In genomic region chr13:83987746-83988423, GRCm38 (mm10) we compare ENCODE assay signal across 8 mouse cellular contexts.
DNase-seq lines count a peak whose midpoint lies in the region; ATAC-seq lines count a peak whose summit lies in the region.

No protein-coding gene starts in this region.

- no peaks in the 10 kb centered on the region for H3K27me3 ChIP-seq in hindbrain, embryonic 12.5 days

- intact Hi-C loops in left cerebral cortex, postnatal 25 days (cut with DNase I) = loop anchor here (2.0 to 5.0 kb wide), 6 partner anchors 69 to 769 kb away; partner anchors contain the start of gene Tmem161b

- no peaks in the 10 kb centered on the region for H3K9me3 ChIP-seq in hindbrain, embryonic 12.5 days (replicated peaks)

- peak overlapping the region; percentile 78 for H3K27ac ChIP-seq in hindbrain, embryonic 12.5 days

- H3K4me1 ChIP-seq in hindbrain, embryonic 12.5 days = peaks cover 9% of the 10 kb centered on the region

- H3K9ac ChIP-seq in hindbrain, embryonic 12.5 days = no peak overlapping the region

- no peaks in the 10 kb centered on the region for H3K36me3 ChIP-seq in hindbrain, embryonic 12.5 days

- peak; percentile 55 for DNase-seq in retina, postnatal 1 day
- DNase-seq in retina, embryonic 14.5 days (ENCODE audit: low spot score) = no peak
- peak; percentile 76 to 91 for DNase-seq in left cerebral cortex, postnatal 25 days (ENCODE audit: low spot score in 2 of 2)
- peak; percentile 78 for DNase-seq in right cerebral cortex, postnatal 25 days
- DNase-seq in ovary, postnatal 10 days (ENCODE audit: low spot score) = no peak
- no peak for DNase-seq in kidney, postnatal 14 days
- no peak for DNase-seq in testis, postnatal 14 days (ENCODE audit: low spot score)

- peak; percentile 91 for ATAC-seq in hindbrain, embryonic 12.5 days (ENCODE audit: low FRiP score)

- 0 out of 2 replicates have a peak overlapping the region, but pooled peaks have one; percentile 1 for H3K4me3 ChIP-seq in hindbrain, embryonic 12.5 days

- H3K4me2 ChIP-seq in hindbrain, embryonic 12.5 days (replicated peaks) = peak overlapping the region; percentile 37

- WGBS in hindbrain, embryonic 12.5 days = 23% methylated on average over 11 of the region's 11 CpGs

Comparison
In these comparisons a context has a peak if more than half of its experiments do, and no peak if none do; other contexts are left out.
1. DNase-seq: peak in retina, postnatal 1 day (single experiment), left cerebral cortex, postnatal 25 days (2 of 2) and right cerebral cortex, postnatal 25 days (single experiment); none in retina, embryonic 14.5 days (single experiment), ovary, postnatal 10 days (single experiment), kidney, postnatal 14 days (single experiment) and testis, postnatal 14 days (single experiment).